Mouse (Mus musculus): Measurements from ENCODE around the gene Fam20a.

Fam20a gene

GRCm38 (mm10) chr11:109653201-109653600 is 68.9 kb downstream of the Fam20a start:
- no peak for DNase-seq (ENCODE audit: low spot score)

GRCm38 (mm10) chr11:109652505-109652904 is 69.6 kb downstream of the Fam20a start:
- DNase-seq (ENCODE audit: low spot score): no peak

- no peak for DNase-seq (ENCODE audit: low spot score)
These were observed 70.5 kb downstream of the Fam20a start for GRCm38 (mm10) chr11:109651566-109652024.

GRCm38 (mm10) chr11:109650788-109651565 is 71.1 kb downstream of the Fam20a start:
- peak; percentile 75 for DNase-seq (ENCODE audit: low spot score)

- peak; percentile 34 for DNase-seq (ENCODE audit: low spot score)
These were observed 71.9 kb downstream of the Fam20a start for GRCm38 (mm10) chr11:109649975-109650701.

- no peak for DNase-seq (ENCODE audit: low spot score)
These were observed 72.9 kb downstream of the Fam20a start, which contains the start of gene Prkar1a for GRCm38 (mm10) chr11:109649206-109649605. Gene Prkar1a, plus strand, starts transcription at chr11:109649405.

GRCm38 (mm10) chr11:109648510-109648909 is 73.6 kb downstream of the Fam20a start:
- no peak for DNase-seq (ENCODE audit: low spot score)

GRCm38 (mm10) chr11:109641498-109642222 is 80.4 kb downstream of the Fam20a start:
- no peak for DNase-seq (ENCODE audit: low spot score)

- no peak for DNase-seq (ENCODE audit: low spot score)
These were observed 86.1 kb downstream of the Fam20a start for GRCm38 (mm10) chr11:109635871-109636395.

- no peak for DNase-seq (ENCODE audit: low spot score)
These were observed 87.2 kb downstream of the Fam20a start for GRCm38 (mm10) chr11:109634928-109635327.

GRCm38 (mm10) chr11:109629021-109629521 is 93.0 kb downstream of the Fam20a start:
- DNase-seq (ENCODE audit: low spot score): no peak

- no peak for DNase-seq (ENCODE audit: low spot score)
These were observed 94.0 kb downstream of the Fam20a start for GRCm38 (mm10) chr11:109628099-109628498.

- DNase-seq (ENCODE audit: low spot score): no peak
These were observed 94.4 kb downstream of the Fam20a start for GRCm38 (mm10) chr11:109627648-109628047.

- DNase-seq (ENCODE audit: low spot score): no peak
These were observed 98.8 kb downstream of the Fam20a start for GRCm38 (mm10) chr11:109623238-109623637.

GRCm38 (mm10) chr11:109622518-109623037 is 99.5 kb downstream of the Fam20a start:
- no peak for DNase-seq (ENCODE audit: low spot score)

- no peak for DNase-seq (ENCODE audit: low spot score)
These were observed 100.9 kb downstream of the Fam20a start for GRCm38 (mm10) chr11:109621183-109621582.

- DNase-seq (ENCODE audit: low spot score): no peak
These were observed 101.7 kb downstream of the Fam20a start for GRCm38 (mm10) chr11:109620356-109620755.

All from urinary bladder, postnatal 10 days (tissue).